Mouse (Mus musculus) neutrophil, adult 5-6 weeks (primary cell): ENCODE measurements around the gene Ces2f. TPM values are rescaled to one million over a fixed set of nuclear protein-coding genes. Genes with fewer than 3 reads are reported as not detected.
"Not testable (repeated sequence)": the region's sequence is repeated elsewhere in the genome, so short reads cannot be mapped to it uniquely, and the experiment has no call there.

Experiments used
- ATAC-seq: fragments of 151-379, 151-347 bp; 2 replicates; pipeline ENCODE4 v1.8.0; 2017; ENCODE audit warnings: mild to moderate bottlenecking, moderate TSS enrichment; ENCODE audit not compliant: insufficient number of reproducible peaks, poor library complexity, low FRiP score, severe bottlenecking; ENCODE audit errors: extremely low read depth
- total RNA-seq: library from RNA; stranded (forward); fragments of 200-1000 nt; gene quantifications from 2 replicates; pipeline ENCODE4 v1.2.3, GENCODE M21; 2017

Gene Ces2f
- total RNA-seq, result 0.86 and 1.5 TPM in 2 replicates

GRCm38 (mm10) chr8:104947056-104947455 is at the start of gene Ces2f:
TSS of gene Ces2f (plus strand) at chr8:104947356.
- ATAC-seq, result no peak

GRCm38 (mm10) chr8:104901746-104902145 is 45.4 kb upstream of the Ces2f start:
- ATAC-seq, result no peak

GRCm38 (mm10) chr8:104907111-104907510 is 40.0 kb upstream of the Ces2f start:
- ATAC-seq, result no peak

GRCm38 (mm10) chr8:104909021-104909420 is 38.1 kb upstream of the Ces2f start:
- ATAC-seq, result not testable (repeated sequence)

- ATAC-seq, result not testable (repeated sequence)
Observed at GRCm38 (mm10) chr8:104909651-104910050, 37.5 kb upstream of the Ces2f start.

GRCm38 (mm10) chr8:104925972-104926596 is 21.1 kb upstream of the Ces2f start, which contains the start of gene Ces2e:
TSS of gene Ces2e (plus strand) at chr8:104926260.
- no peak for ATAC-seq

GRCm38 (mm10) chr8:104927301-104927700 is 19.9 kb upstream of the Ces2f start:
- no peak for ATAC-seq

GRCm38 (mm10) chr8:104944665-104945064 is 2.5 kb upstream of the Ces2f start:
- no peak for ATAC-seq

GRCm38 (mm10) chr8:104949031-104949430 is 1.9 kb downstream of the Ces2f start:
- ATAC-seq, result no peak

- no peak for ATAC-seq
Observed at GRCm38 (mm10) chr8:104961537-104961961, 14.4 kb downstream of the Ces2f start, which contains the start of gene Ces2g. TSS of gene Ces2g (plus strand) at chr8:104961718.

GRCm38 (mm10) chr8:104962229-104962901 is 15.2 kb downstream of the Ces2f start:
- ATAC-seq, result no peak

GRCm38 (mm10) chr8:104963375-104963894 is 16.3 kb downstream of the Ces2f start:
- ATAC-seq, result no peak

- no peak for ATAC-seq
Observed at GRCm38 (mm10) chr8:104984126-104984525, 37.0 kb downstream of the Ces2f start.

- ATAC-seq, result no peak
Observed at GRCm38 (mm10) chr8:104984942-104985341, 37.8 kb downstream of the Ces2f start.

- ATAC-seq, result no peak
Observed at GRCm38 (mm10) chr8:104998191-104998590, 51.0 kb downstream of the Ces2f start.

- no peak for ATAC-seq
Observed at GRCm38 (mm10) chr8:104999183-104999582, 52.0 kb downstream of the Ces2f start.

GRCm38 (mm10) chr8:105000586-105000985 is 53.4 kb downstream of the Ces2f start, which contains the start of gene Ces2h:
TSS of gene Ces2h (plus strand) at chr8:105000853.
- ATAC-seq, result no peak
